Mouse (Mus musculus) layer of hippocampus, adult 8-10 months (tissue): ENCODE results near the gene Tomm20l. TPM values are rescaled to one million over a fixed set of nuclear protein-coding genes. Genes with fewer than 3 reads are reported as not detected.

Experiments used
- DNase-seq, 2 experiments: peaks; one replicate each; pipeline ENCODE4 v3.0.0; 2022; ENCODE audit warnings: low spot score in 2 of 2
- total RNA-seq, 4 experiments: library from RNA; stranded (reverse); gene quantifications; 2 replicates each; pipeline ENCODE4 v1.2.4; 2022

Tomm20l gene
- total RNA-seq, 4 experiments from 2014 or later = not detected

- no peak for DNase-seq
These were observed 38.9 kb downstream of the Tomm20l start for GRCm38 (mm10) chr12:71150167-71150566.

GRCm38 (mm10) chr12:71154979-71155378, 43.8 kb downstream of the Tomm20l start:
- no peak for DNase-seq

GRCm38 (mm10) chr12:71157974-71158373, 46.7 kb downstream of the Tomm20l start:
- no peak for DNase-seq

- DNase-seq = no peak
These were observed 53.2 kb downstream of the Tomm20l start for GRCm38 (mm10) chr12:71164410-71164809.

GRCm38 (mm10) chr12:71169911-71170310, 58.7 kb downstream of the Tomm20l start:
- DNase-seq = no peak

Other genes with a start within 250 kb of the Tomm20l start
- gene Actr10, start 173.6 kb upstream of the Tomm20l start, total RNA-seq = 100 to 1,000 TPM; 148 to 170 (median 156) TPM
- gene Psma3, start 136.8 kb upstream of the Tomm20l start, total RNA-seq = 100 to 1,000 TPM; 177 to 217 (median 209) TPM
- gene Arid4a, start 95.4 kb upstream of the Tomm20l start, total RNA-seq = 10 to 100 TPM; 31.8 to 40.3 (median 35.7) TPM
- 10 to 100 TPM; 53.7 to 69.2 (median 59.3) TPM for gene Timm9, start 25.3 kb downstream of the Tomm20l start, total RNA-seq
- 1 to 10 TPM; 6.4 to 7.1 (median 6.8) TPM for gene 2700049A03Rik, start 25.4 kb downstream of the Tomm20l start, total RNA-seq
- 1 to 10 TPM; 6.7 to 7.7 (median 7.2) TPM for gene Dact1, start 198.5 kb downstream of the Tomm20l start, total RNA-seq